Comparison of ENCODE assay signal across 8 mouse cellular contexts in genomic region chr3:134190046-134190445, GRCm38 (mm10). TPM values are rescaled to one million over a fixed set of nuclear protein-coding genes. Genes with fewer than 3 reads are reported as not detected.
DNase-seq lines count a peak whose midpoint lies in the region; ATAC-seq lines count a peak whose summit lies in the region.

No protein-coding gene starts in this region.

- 0 out of 2 replicates have a peak overlapping the region, but pooled peaks have one; percentile 20 for H3K4me2 ChIP-seq in embryonic facial prominence, embryonic 12.5 days (replicated peaks)
- H3K4me2 ChIP-seq in midbrain, embryonic 11.5 days = peak overlapping the region; percentile 38

- peak; percentile 72 for ATAC-seq in embryonic facial prominence, embryonic 12.5 days (ENCODE audit: insufficient number of reproducible peaks, insufficient read depth, low FRiP score, low TSS enrichment)
- peak; percentile 78 for ATAC-seq in midbrain, embryonic 11.5 days (ENCODE audit: low FRiP score)

- H3K4me3 ChIP-seq in embryonic facial prominence, embryonic 12.5 days = no peak overlapping the region
- H3K4me3 ChIP-seq in midbrain, embryonic 11.5 days (ENCODE audit: low read depth, low read length) = no peak overlapping the region; the same call in 1 of the 2 replicates

- H3K9ac ChIP-seq in embryonic facial prominence, embryonic 12.5 days = no peak overlapping the region
- H3K9ac ChIP-seq in midbrain, embryonic 11.5 days (ENCODE audit: low read length) = 0 out of 2 replicates have a peak overlapping the region, but pooled peaks have one; percentile 4

- no peaks in the 10 kb centered on the region for H3K27me3 ChIP-seq in embryonic facial prominence, embryonic 12.5 days
- no peaks in the 10 kb centered on the region for H3K27me3 ChIP-seq in midbrain, embryonic 11.5 days (ENCODE audit: control insufficient read depth, insufficient read depth, low read length)

- peak; percentile 5 for DNase-seq in kidney, postnatal 10 days
- DNase-seq in kidney, postnatal 4 days = no peak
- DNase-seq in heart, postnatal 4 days = peak; percentile 19
- DNase-seq in midbrain, embryonic 11.5 days (ENCODE audit: low spot score, missing footprints) = peak; percentile 92
- DNase-seq in urinary bladder, postnatal 4 days (ENCODE audit: low spot score in 2 of 2) = no peak
- DNase-seq in natural killer cell, adult 2 months (ENCODE audit: low spot score in 2 of 2) = no peak
- DNase-seq in lung, postnatal 10 days = no peak

- H3K9me3 ChIP-seq in embryonic facial prominence, embryonic 12.5 days = no peaks in the 10 kb centered on the region
- H3K9me3 ChIP-seq in midbrain, embryonic 11.5 days (ENCODE audit: control insufficient read depth, low read length) = no peaks in the 10 kb centered on the region

- H3K36me3 ChIP-seq in embryonic facial prominence, embryonic 12.5 days = no peaks in the 10 kb centered on the region
- H3K36me3 ChIP-seq in midbrain, embryonic 11.5 days (ENCODE audit: control insufficient read depth, insufficient read depth, low read length) = no peaks in the 10 kb centered on the region

- H3K27ac ChIP-seq in embryonic facial prominence, embryonic 12.5 days = no peak overlapping the region
- no peak overlapping the region for H3K27ac ChIP-seq in midbrain, embryonic 11.5 days (ENCODE audit: low read depth, low read length)

- WGBS in embryonic facial prominence, embryonic 12.5 days = 60% methylated on average over 11 of the region's 11 CpGs
- WGBS in midbrain, embryonic 11.5 days = 27% methylated on average over 11 of the region's 11 CpGs

- no peaks in the 10 kb centered on the region for H3K4me1 ChIP-seq in embryonic facial prominence, embryonic 12.5 days
- no peaks in the 10 kb centered on the region for H3K4me1 ChIP-seq in midbrain, embryonic 11.5 days (ENCODE audit: control insufficient read depth, insufficient read depth, low read length)

RNA-seq across cellular contexts. Expression of gene Cxxc4, which starts 46.2 kb away (rescaled TPM):
- 6.8 and 9.1 TPM in 2 replicates for polyA plus RNA-seq in embryonic facial prominence, embryonic 12.5 days (2016; fragmentation: Nextera tagmentation; extraction: Ambion mirVana)
- total RNA-seq in heart, postnatal 4 days (2021) = 1 to 10 TPM; 2.7 to 3.0 TPM
- 35.6 and 37.3 TPM in 2 replicates for polyA plus RNA-seq in midbrain, embryonic 11.5 days (2014; fragmentation: Nextera tagmentation; extraction: Ambion mirVana)

Comparison
In these comparisons a context has a peak if more than half of its experiments do, and no peak if none do; other contexts are left out.
1. DNase-seq: peak in kidney, postnatal 10 days (single experiment), heart, postnatal 4 days (single experiment) and midbrain, embryonic 11.5 days (single experiment); none in kidney, postnatal 4 days (0 of 2), urinary bladder, postnatal 4 days (0 of 2), natural killer cell, adult 2 months (0 of 2) and lung, postnatal 10 days (single experiment).